Mouse (Mus musculus) small intestine, adult 2 months (tissue): ENCODE data around the gene Cnn1.

Source experiments
- CTCF ChIP-seq: fragments of 200-500 bp; IDR thresholded peaks from 2 replicates; pipeline ENCODE4 v1.5.1; 2012; ENCODE audit warnings: low read depth, mild to moderate bottlenecking, control low read depth, inconsistent platforms, low read length, moderate library complexity, mixed read lengths; ENCODE audit not compliant: insufficient replicate concordance, insufficient read length; ENCODE audit errors: extremely low read depth
- POLR2A ChIP-seq: fragments of 200-500 bp; IDR thresholded peaks from 2 replicates; pipeline ENCODE4 v1.6.1; 2012; ENCODE audit warnings: low read depth, mild to moderate bottlenecking, control low read depth, inconsistent platforms, low read length, moderate library complexity

- TF ChIP-seq CTCF, result no peak
- TF ChIP-seq POLR2A, result no peak
These were observed 14.4 kb upstream of the Cnn1 start for GRCm38 (mm10) chr9:22084667-22085021.
